Mouse (Mus musculus) thymus, postnatal 25 days (tissue): ENCODE data around the gene BC030499.

ENCODE experiments used
- DNase-seq: peaks from one replicate; pipeline ENCODE4 v3.0.0; 2022

The BC030499 gene

GRCm38 (mm10) chr11:78310861-78311511, 20.3 kb downstream of the BC030499 start:
- DNase-seq: no peak

DNA sequence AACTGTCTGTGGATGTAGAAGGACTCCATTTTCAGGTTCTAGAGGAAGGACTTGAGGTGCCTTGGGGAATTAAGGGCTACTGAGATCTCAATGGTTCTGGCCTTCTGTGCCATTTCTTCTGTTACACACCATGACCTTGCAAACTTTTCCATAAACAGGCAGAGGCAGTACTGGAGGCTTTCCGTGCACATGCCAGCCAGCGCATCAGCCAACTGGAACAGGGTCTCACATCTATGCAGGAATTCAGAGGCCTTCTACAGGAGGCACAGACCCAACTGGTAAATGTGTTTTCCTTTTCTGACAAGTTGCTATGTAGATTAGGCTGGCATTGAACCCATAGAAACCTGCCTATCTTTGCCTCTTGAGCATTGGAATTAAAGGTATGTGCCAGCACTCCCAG, 23.0 kb downstream of the BC030499 start:
- no peak for DNase-seq

GRCm38 (mm10) chr11:78318411-78318810, 27.8 kb downstream of the BC030499 start:
- DNase-seq: no peak

DNA sequence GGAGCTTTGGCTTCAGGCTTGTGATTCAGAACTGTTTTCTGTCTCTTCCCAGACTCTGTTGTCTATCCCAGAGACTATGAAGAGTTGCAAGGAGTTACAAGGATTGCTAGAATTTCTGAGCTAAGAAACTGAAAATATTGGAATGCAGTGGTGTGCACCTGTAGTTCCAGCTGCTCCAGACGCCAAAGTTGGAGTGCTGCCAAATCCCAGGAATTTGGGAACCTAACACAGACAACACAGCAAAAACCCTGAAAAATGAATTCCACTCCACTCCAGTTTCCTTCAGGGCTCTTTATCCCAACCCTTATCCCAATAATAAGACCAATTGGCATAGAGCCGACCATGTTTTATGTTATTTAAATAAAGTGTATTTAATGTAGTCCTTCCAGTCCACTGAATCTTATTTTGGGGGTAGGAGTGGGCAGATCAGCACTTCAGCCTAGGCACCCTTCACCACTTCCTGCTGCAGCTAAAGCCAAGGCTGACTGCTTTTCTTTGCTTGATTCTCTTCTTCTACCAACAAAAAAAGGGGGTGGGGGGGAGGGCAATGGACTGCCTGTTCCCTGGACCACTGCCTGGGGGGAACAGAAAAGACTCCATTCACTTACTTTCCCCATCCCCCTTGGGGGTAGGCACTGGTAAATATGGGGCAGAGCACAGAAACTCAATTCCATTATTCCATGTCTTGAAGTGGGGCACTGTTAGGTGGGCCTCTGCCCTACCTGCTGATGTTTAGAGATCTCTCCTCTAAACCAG, 31.6 kb downstream of the BC030499 start:
- DNase-seq: no peak

- peak; percentile 69 for DNase-seq
These were observed 32.2 kb downstream of the BC030499 start, which contains the start of gene Aldoc for GRCm38 (mm10) chr11:78322860-78323259. TSS of gene Aldoc (plus strand) at chr11:78322968.

- DNase-seq: no peak
These were observed 33.6 kb downstream of the BC030499 start for GRCm38 (mm10) chr11:78324000-78324785.

DNA sequence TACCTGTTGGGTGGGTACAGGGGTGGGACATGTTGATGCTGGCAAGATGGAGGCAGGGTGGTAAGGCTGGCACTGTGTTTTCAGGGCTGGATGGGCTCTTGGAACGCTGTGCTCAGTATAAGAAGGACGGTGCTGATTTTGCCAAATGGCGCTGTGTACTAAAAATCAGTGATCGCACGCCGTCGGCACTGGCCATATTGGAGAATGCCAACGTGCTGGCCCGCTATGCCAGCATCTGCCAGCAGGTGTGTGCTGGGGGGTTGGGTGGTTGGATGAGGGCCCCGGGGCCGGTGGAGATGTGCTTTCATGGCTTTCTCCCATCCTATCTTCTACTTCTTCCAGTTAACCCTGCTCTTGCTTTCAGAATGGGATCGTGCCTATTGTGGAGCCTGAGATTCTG, 34.3 kb downstream of the BC030499 start:
- no peak for DNase-seq

GRCm38 (mm10) chr11:78327215-78327614, 36.6 kb downstream of the BC030499 start:
- DNase-seq: no peak

DNA sequence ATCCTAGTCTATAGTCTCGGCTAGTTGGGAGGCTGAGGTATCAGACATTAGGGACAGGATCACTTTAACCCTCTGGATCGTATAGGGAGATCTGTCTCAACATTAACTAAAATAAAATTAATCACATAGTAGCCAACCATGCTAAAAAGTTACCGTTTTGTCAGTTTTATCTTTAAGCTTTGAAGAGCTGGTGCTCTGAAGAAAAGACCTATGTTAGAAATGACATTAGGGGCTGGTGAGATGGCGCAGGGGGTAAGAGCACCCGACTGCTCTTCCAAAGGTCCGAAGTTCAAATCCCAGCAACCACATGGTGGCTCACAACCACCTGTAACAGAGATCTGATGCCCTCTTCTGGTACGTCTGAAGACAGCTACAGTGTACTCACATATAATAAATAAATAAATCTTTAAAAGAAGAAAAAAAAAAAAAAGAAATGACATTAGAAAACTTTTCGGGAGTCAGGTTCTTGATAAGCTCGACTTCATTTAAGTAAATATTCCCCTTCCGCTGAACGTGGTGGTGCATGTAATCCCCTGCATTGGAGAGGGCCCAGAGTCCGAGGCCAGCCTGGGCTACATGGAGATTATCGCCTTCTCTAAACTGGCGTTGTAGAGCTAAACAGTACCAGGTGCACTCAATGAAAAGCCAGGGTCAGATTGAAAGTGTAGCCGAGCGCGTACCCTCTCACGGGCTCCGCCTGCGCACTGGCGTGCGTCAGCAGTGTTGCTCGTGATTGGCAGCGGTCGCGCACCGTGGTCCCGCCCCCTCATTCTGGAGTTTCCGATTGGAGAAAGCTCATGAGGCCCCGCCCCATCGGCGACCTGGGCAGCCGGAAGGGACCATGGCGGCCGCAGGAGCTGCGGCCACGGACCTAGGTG, 37.2 kb downstream of the BC030499 start, which contains the start of gene Pigs:
Gene Pigs (plus strand): TSS at position 782 of the 878 bp plus-strand sequence.
- DNase-seq: peak; percentile 96

DNA sequence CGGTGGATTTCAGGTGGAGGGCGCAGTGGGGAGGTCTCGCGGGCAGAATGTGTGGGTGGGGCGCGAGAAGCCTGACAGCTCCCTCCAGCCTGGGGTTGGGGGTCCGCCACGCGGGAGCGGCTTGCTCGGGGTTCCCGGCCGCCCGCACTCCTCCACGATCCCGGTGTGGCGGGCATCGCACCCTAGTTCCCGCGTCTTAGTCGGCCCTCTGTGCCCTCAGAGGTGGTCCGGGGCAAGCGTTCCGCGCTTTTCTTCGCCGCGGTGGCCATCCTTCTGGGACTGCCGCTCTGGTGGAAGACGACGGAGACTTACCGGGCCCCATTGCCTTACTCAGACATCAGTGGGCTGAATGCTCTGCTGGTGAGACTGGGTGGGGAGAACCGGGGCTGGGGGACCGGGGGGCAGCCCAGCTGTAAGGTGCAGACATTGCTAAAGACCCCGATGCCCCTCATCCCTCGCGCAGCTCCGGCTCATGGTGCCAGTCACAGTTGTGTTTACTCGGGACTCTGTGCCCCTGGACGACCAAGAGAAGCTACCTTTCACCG, 37.9 kb downstream of the BC030499 start:
- DNase-seq: no peak

DNA sequence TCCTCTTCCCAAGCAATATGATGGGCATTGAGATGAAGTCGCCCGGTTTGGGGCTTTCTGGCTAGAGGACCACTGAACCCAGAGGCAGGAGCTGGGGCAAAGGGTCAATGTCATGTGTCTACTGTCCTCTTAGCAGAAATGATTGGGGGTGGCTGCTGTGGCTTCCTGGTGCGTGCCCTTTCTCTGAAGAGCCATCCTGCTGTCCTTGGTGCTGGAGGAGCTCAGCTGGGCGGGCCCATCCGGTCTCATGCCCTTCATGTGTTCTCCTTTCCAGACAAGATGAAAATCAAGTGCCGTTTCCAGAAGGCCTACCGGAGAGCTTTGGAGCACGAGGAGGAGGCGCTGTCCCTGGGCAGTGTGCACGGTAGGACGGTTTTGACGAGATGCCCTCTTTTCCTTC, 42.0 kb downstream of the BC030499 start:
- no peak for DNase-seq

GRCm38 (mm10) chr11:78333992-78334391, 43.4 kb downstream of the BC030499 start:
- no peak for DNase-seq

DNA sequence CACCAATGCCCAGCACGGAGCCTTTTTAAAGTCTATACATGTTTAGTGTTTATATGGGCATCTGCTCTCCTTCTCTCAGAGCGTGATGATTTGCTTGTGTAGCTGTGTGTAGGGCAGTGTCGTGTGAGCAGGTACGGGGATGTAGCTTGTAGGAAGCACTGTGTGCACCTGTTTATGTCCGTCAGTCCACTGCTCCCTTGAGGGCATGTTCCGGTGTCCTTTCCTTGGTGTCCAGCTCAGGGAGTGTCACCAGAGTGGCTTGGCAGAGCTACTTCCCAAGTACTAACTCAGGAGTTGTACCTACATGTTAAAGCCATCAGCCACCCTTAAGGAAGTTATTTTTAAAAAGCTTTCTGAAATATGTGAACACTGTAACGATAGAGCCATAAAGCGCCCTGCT, 46.4 kb downstream of the BC030499 start:
- DNase-seq: no peak

- DNase-seq: no peak
These were observed 51.1 kb downstream of the BC030499 start for GRCm38 (mm10) chr11:78341702-78342101.

DNA sequence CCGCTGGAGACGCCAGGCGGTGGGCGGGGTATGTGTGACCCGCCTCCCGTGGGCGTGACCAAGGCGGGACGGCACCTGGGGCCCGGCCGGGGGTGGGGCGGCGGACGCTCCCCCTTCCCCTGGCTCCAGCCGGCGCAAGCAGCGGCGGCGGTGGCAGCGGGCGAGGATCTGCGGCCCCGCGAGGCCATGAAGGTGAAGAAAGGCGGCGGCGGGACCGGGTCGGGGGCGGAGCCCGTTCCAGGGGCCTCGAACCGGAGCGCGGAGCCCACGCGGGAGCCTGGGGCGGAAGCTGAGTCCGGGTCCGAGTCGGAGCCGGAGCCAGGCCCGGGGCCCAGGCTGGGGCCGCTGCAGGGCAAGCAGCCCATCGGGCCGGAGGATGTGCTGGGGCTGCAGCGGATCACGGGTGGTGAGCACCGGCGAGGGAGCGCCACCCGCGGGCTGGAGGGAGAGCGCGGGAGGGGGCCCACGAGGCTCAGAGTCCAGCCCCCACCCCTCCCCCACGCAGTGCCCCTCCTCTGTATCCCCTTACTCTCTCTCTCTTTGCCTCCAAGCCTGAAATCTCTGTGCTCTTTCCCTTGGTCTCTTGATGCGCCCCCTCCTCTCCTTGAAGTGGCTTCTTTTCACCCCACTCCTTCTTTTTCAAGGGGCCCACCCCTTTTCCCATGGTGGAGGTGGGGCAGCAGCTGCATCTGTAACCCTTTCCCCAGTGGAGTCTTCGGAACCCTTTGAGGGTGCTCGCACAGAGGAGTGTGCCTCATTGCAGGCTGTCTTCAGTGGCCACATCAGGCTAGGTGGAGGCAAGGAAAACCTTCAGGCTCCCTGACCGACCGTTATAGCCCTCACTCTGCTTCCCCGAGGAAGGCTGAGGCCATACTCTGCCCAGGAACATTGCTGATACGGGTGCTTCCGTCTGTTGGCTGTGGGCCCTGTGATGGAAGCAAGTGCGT, 53.0 kb downstream of the BC030499 start, which contains the start of gene Unc119:
Gene Unc119 (plus strand): TSS at position 102 of the 947 bp plus-strand sequence.
- DNase-seq: peak; percentile 86

GRCm38 (mm10) chr11:78344328-78344889, 53.8 kb downstream of the BC030499 start:
- DNase-seq: no peak

DNA sequence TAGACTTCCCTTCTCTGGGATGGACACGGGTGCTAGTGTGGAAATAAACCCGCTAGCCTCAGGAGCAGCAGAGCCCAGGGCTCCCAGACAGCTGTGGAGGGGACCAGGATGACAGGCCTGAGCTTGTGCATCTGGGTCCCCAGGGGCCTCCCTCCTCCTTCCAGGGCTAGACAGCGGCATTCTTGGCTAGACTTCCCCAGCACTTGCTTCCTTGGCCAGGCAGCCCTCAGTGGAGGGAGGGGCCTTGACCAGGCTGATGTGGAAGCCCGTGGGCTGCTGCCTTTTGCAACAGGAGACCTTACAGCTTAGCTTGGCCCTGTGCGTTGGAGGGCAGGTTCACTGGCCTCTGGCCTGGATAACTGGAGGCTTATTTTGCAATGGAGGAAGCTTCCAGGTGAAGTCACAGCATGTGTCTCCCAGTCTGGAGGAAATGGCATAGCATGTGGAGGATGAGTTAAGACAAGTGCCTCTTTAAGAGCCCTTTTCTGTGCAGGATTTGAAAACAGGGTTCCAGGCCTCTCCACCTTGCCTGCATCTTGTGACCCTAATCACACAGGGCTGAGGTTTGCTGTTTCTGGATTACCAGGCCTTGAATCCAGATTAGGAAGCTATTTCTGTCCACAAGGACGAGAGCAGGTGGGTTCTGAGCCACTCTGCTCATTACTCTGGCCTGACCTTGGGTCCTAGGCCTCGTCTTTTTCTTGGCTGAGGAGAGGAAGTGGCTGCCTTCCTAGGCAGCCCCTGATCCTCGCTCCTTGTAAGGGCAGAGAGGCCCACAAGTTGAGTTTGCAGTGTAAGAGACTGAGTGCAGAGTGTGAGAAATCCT, 54.5 kb downstream of the BC030499 start:
- DNase-seq: no peak

DNA sequence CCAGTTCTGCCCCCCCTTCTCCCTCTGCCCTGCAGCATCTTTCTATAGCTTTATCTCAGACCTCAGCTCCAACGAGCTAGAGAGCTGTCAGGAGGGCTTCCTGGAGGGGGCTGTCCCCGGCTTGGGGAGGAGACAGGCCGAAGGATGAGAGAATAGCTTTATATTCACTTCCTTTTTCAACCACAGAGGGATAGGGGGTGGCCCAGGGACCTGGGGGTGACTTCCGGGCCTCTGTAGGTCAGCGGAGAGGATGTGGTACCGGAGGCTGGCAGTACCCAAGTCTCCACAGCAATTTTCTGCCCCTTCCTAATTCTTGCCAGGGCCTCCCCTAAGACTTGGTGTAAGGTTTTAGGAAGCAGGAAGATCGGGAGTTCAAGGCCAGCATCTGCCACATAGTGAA, 55.2 kb downstream of the BC030499 start:
- peak; percentile 55 for DNase-seq
